Mouse (Mus musculus): ENCODE data around the gene Fcgr4. TPM values are rescaled to one million over a fixed set of nuclear protein-coding genes. Genes with fewer than 3 reads are reported as not detected.

Fcgr4 gene
- total RNA-seq, 2 experiments from 2014 or later: not detected

Small RNA genes within 50 kb of the gene (microRNA-seq; reads per million reads assigned to microRNA genes)
- gene Gm27552: 0 reads per million in 2 experiments
- 1.6 to 3.1 reads per million in 2 experiments for gene Mir6546

Other genes with a start within 250 kb of the Fcgr4 start
- 10 to 100 TPM; 22.6 to 23.1 TPM for gene Atf6, start 151.1 kb upstream of the Fcgr4 start, total RNA-seq (2021)
- gene Gm26620, start 133.9 kb upstream of the Fcgr4 start, total RNA-seq (2021): under 1 TPM; 0.62 to 0.87 TPM
- gene Dusp12, start 133.4 kb upstream of the Fcgr4 start, total RNA-seq (2021): 10 to 100 TPM; 15.5 to 16.3 TPM
- under 1 TPM; 0.51 to 0.66 TPM for gene Fcrlb, start 106.0 kb upstream of the Fcgr4 start, total RNA-seq (2021)
- not detected for gene Fcrla, start 91.3 kb upstream of the Fcgr4 start, total RNA-seq (2021)
- 1 to 10 TPM; 2.5 to 4.3 TPM for gene Fcgr2b, start 42.4 kb upstream of the Fcgr4 start, total RNA-seq (2021)
- 10 to 100 TPM; 10.5 to 12.7 TPM for gene Fcgr3, start 46.0 kb downstream of the Fcgr4 start, total RNA-seq (2021)
- gene Cfap126, start 95.0 kb downstream of the Fcgr4 start, total RNA-seq (2021): 1 to 10 TPM; 3.1 to 3.3 TPM
- 100 to 1,000 TPM; 223 to 233 TPM for gene Sdhc, start 131.7 kb downstream of the Fcgr4 start, total RNA-seq (2021)
- not detected for gene Mpz, start 131.8 kb downstream of the Fcgr4 start, total RNA-seq (2021)
- 10 to 100 TPM; 16.9 to 18.0 TPM for gene Pcp4l1, start 177.3 kb downstream of the Fcgr4 start, total RNA-seq (2021)
- not detected for gene Nr1i3, start 195.1 kb downstream of the Fcgr4 start, total RNA-seq (2021)
- 10 to 100 TPM; 65.5 to 66.3 TPM for gene Tomm40l, start 203.6 kb downstream of the Fcgr4 start, total RNA-seq (2021)
- 1 to 10 TPM; 2.1 to 4.6 TPM for gene Apoa2, start 206.1 kb downstream of the Fcgr4 start, total RNA-seq (2021)
- gene Fcer1g, start 215.4 kb downstream of the Fcgr4 start, total RNA-seq (2021): 10 to 100 TPM; 15.2 to 16.7 TPM
- 1 to 10 TPM; 5.6 to 7.1 TPM for gene Adamts4, start 231.5 kb downstream of the Fcgr4 start, total RNA-seq (2021)
- gene Ndufs2, start 232.5 kb downstream of the Fcgr4 start, total RNA-seq (2021): 100 to 1,000 TPM; 235 to 249 TPM